Mouse (Mus musculus): Measurements from ENCODE around the gene Pdzrn4.

- TF ChIP-seq ZNF384 (IDR thresholded peaks at IDR 0.05; ENCODE audit: low read depth, low read length) (no peak), CHD2 (IDR thresholded peaks at IDR 0.05; ENCODE audit: low read depth, low read length) (no peak), HCFC1 (IDR thresholded peaks at IDR 0.05; ENCODE audit: borderline replicate concordance, insufficient read depth, low read length) (no peak)
These were observed 200.5 kb downstream of the Pdzrn4 start for GRCm38 (mm10) chr15:92597011-92597780.

Measured in ES-E14 (cell line).